In genomic region chr17:10430831-10431230, GRCm38 (mm10) we compare ENCODE assay signal across 16 mouse cellular contexts.
"Had no signal": no experiment of that assay in that cellular context is flagged by ENCODE, and none has a peak within 500 bp of the region (broad histone marks: within the 10 kb centered on the region; RNA-seq: fewer than 3 reads in every experiment).

No protein-coding gene starts in this region.

- H3K36me3 ChIP-seq: liver, embryonic 13.5 days; midbrain, embryonic 12.5 days; midbrain, embryonic 15.5 days; neural tube, embryonic 12.5 days; neural tube, embryonic 15.5 days had no signal

- DNase-seq: kidney, adult 2 months; kidney, postnatal 25 days; layer of hippocampus, postnatal 36 days; liver, embryonic 13.5 days; lung, adult 2 months; lung, postnatal 14 days; lung, postnatal 4 days; right cerebral cortex, adult 18-20 months; right cerebral cortex, postnatal 25 days; thymus, postnatal 25 days had no signal

- H3K4me3 ChIP-seq: left cerebral cortex, adult 2 months; liver, embryonic 13.5 days; midbrain, embryonic 12.5 days; midbrain, embryonic 15.5 days; neural tube, embryonic 12.5 days; neural tube, embryonic 15.5 days had no signal

- H3K27ac ChIP-seq: kidney, postnatal 0 days; left cerebral cortex, adult 2 months; liver, embryonic 13.5 days; midbrain, embryonic 12.5 days; midbrain, embryonic 15.5 days; neural tube, embryonic 12.5 days; neural tube, embryonic 15.5 days had no signal
